Mouse (Mus musculus): ENCODE measurements around the gene Fbln7. TPM values are rescaled to one million over a fixed set of nuclear protein-coding genes. Genes with fewer than 3 reads are reported as not detected.

Fbln7 gene
- polyA plus RNA-seq, 1 experiment from 2014 or later: 0.42 TPM

GRCm38 (mm10) chr2:128856673-128857072 lies 6.1 kb upstream of the Fbln7 start:
- ATAC-seq (ENCODE audit: low read depth): no peak
- H3K9me3 ChIP-seq (replicated peaks; ENCODE audit: control insufficient read depth, low read length): no peaks in the 10 kb centered on the region
- H3K9ac ChIP-seq (ENCODE audit: low read depth, low read length): no peak overlapping the region
- H3K4me1 ChIP-seq (ENCODE audit: control insufficient read depth, low read depth, low read length): no peaks in the 10 kb centered on the region
- 89% methylated on average over 1 of the region's 1 CpGs for WGBS (ENCODE audit: insufficient replicate concordance)
- H3K4me2 ChIP-seq (ENCODE audit: low read depth, low read length): no peak overlapping the region
- no peaks in the 10 kb centered on the region for H3K27me3 ChIP-seq (ENCODE audit: control insufficient read depth, insufficient read depth, low read depth, low read length)
- peaks cover 2% of the 10 kb centered on the region; the same call in 1 of the 2 replicates for H3K36me3 ChIP-seq (ENCODE audit: control insufficient read depth, insufficient read depth)
- H3K4me3 ChIP-seq (ENCODE audit: low read depth, low read length): no peak overlapping the region
- H3K27ac ChIP-seq (ENCODE audit: low read length): no peak overlapping the region

- Histone ChIP-seq H3K4me1 (ENCODE audit: control insufficient read depth, low read depth, low read length) (no peaks in the 10 kb centered on the region), H3K9ac (ENCODE audit: low read depth, low read length) (no peak overlapping the region), H3K9me3 (replicated peaks; ENCODE audit: control insufficient read depth, low read length) (no peaks in the 10 kb centered on the region), H3K36me3 (ENCODE audit: control insufficient read depth, insufficient read depth) (no peaks in the 10 kb centered on the region), H3K4me3 (ENCODE audit: low read depth, low read length) (no peak overlapping the region), H3K27me3 (ENCODE audit: control insufficient read depth, insufficient read depth, low read depth, low read length) (peaks cover 8% of the 10 kb centered on the region), H3K4me2 (ENCODE audit: low read depth, low read length) (no peak overlapping the region), H3K27ac (ENCODE audit: low read length) (no peak overlapping the region)
- 54% methylated on average over 6 of the region's 6 CpGs for whole genome bisulfite sequencing (ENCODE audit: insufficient replicate concordance)
- no peak for ATAC-seq (ENCODE audit: low read depth)
Observed at GRCm38 (mm10) chr2:128858962-128859361, 3.8 kb upstream of the Fbln7 start.

- H3K27me3 ChIP-seq (ENCODE audit: control insufficient read depth, insufficient read depth, low read depth, low read length): peaks cover 13% of the 10 kb centered on the region
- no peaks in the 10 kb centered on the region for H3K36me3 ChIP-seq (ENCODE audit: control insufficient read depth, insufficient read depth)
- H3K9me3 ChIP-seq (replicated peaks; ENCODE audit: control insufficient read depth, low read length): no peaks in the 10 kb centered on the region
- ATAC-seq (ENCODE audit: low read depth): no peak
- H3K4me2 ChIP-seq (ENCODE audit: low read depth, low read length): no peak overlapping the region
- no peak overlapping the region for H3K27ac ChIP-seq (ENCODE audit: low read length)
- WGBS (ENCODE audit: insufficient replicate concordance): 71% methylated on average over 3 of the region's 3 CpGs
- H3K4me3 ChIP-seq (ENCODE audit: low read depth, low read length): no peak overlapping the region
- H3K4me1 ChIP-seq (ENCODE audit: control insufficient read depth, low read depth, low read length): no peaks in the 10 kb centered on the region
- no peak overlapping the region for H3K9ac ChIP-seq (ENCODE audit: low read depth, low read length)
Observed at GRCm38 (mm10) chr2:128859861-128860260, 2.9 kb upstream of the Fbln7 start.

- no peaks in the 10 kb centered on the region for H3K9me3 ChIP-seq (replicated peaks; ENCODE audit: control insufficient read depth, low read length)
- no peak overlapping the region for H3K9ac ChIP-seq (ENCODE audit: low read depth, low read length)
- no peak overlapping the region for H3K27ac ChIP-seq (ENCODE audit: low read length)
- WGBS (ENCODE audit: insufficient replicate concordance): 3% methylated on average over 38 of the region's 38 CpGs
- no peaks in the 10 kb centered on the region for H3K36me3 ChIP-seq (ENCODE audit: control insufficient read depth, insufficient read depth)
- peak overlapping the region; percentile 41 for H3K4me3 ChIP-seq (ENCODE audit: low read depth, low read length)
- no peaks in the 10 kb centered on the region for H3K4me1 ChIP-seq (ENCODE audit: control insufficient read depth, low read depth, low read length)
- ATAC-seq (ENCODE audit: low read depth): peak; percentile 55
- peak overlapping the region; percentile 57 for H3K4me2 ChIP-seq (ENCODE audit: low read depth, low read length)
- peaks cover 15% of the 10 kb centered on the region for H3K27me3 ChIP-seq (ENCODE audit: control insufficient read depth, insufficient read depth, low read depth, low read length)
Observed at GRCm38 (mm10) chr2:128863777-128864331, 1.1 kb downstream of the Fbln7 start.

GRCm38 (mm10) chr2:128865061-128865460 lies 2.3 kb downstream of the Fbln7 start:
- no peak for ATAC-seq (ENCODE audit: low read depth)
- Histone ChIP-seq H3K4me3 (ENCODE audit: low read depth, low read length) (no peak overlapping the region), H3K9ac (ENCODE audit: low read depth, low read length) (no peak overlapping the region), H3K27me3 (ENCODE audit: control insufficient read depth, insufficient read depth, low read depth, low read length) (peaks cover 15% of the 10 kb centered on the region), H3K9me3 (replicated peaks; ENCODE audit: control insufficient read depth, low read length) (no peaks in the 10 kb centered on the region), H3K4me2 (ENCODE audit: low read depth, low read length) (no peak overlapping the region), H3K27ac (ENCODE audit: low read length) (no peak overlapping the region), H3K36me3 (ENCODE audit: control insufficient read depth, insufficient read depth) (no peaks in the 10 kb centered on the region), H3K4me1 (ENCODE audit: control insufficient read depth, low read depth, low read length) (no peaks in the 10 kb centered on the region)
- 26% methylated on average over 3 of the region's 3 CpGs for WGBS (ENCODE audit: insufficient replicate concordance)

- Histone ChIP-seq H3K36me3 (ENCODE audit: control insufficient read depth, insufficient read depth) (no peaks in the 10 kb centered on the region), H3K9ac (ENCODE audit: low read depth, low read length) (no peak overlapping the region), H3K27me3 (ENCODE audit: control insufficient read depth, insufficient read depth, low read depth, low read length) (no peaks in the 10 kb centered on the region), H3K4me2 (ENCODE audit: low read depth, low read length) (no peak overlapping the region), H3K4me3 (ENCODE audit: low read depth, low read length) (no peak overlapping the region), H3K9me3 (replicated peaks; ENCODE audit: control insufficient read depth, low read length) (no peaks in the 10 kb centered on the region), H3K27ac (ENCODE audit: low read length) (no peak overlapping the region), H3K4me1 (ENCODE audit: control insufficient read depth, low read depth, low read length) (no peaks in the 10 kb centered on the region)
- 51% methylated on average over 8 of the region's 8 CpGs for WGBS (ENCODE audit: insufficient replicate concordance)
- ATAC-seq (ENCODE audit: low read depth): no peak
Observed at GRCm38 (mm10) chr2:128871656-128872055, 8.9 kb downstream of the Fbln7 start.

- no peak for ATAC-seq (ENCODE audit: low read depth)
- no peak overlapping the region for H3K9ac ChIP-seq (ENCODE audit: low read depth, low read length)
- H3K27me3 ChIP-seq (ENCODE audit: control insufficient read depth, insufficient read depth, low read depth, low read length): no peaks in the 10 kb centered on the region
- 85% methylated on average over 9 of the region's 9 CpGs for WGBS (ENCODE audit: insufficient replicate concordance)
- no peaks in the 10 kb centered on the region for H3K4me1 ChIP-seq (ENCODE audit: control insufficient read depth, low read depth, low read length)
- no peaks in the 10 kb centered on the region for H3K9me3 ChIP-seq (replicated peaks; ENCODE audit: control insufficient read depth, low read length)
- no peak overlapping the region for H3K4me2 ChIP-seq (ENCODE audit: low read depth, low read length)
- no peak overlapping the region for H3K27ac ChIP-seq (ENCODE audit: low read length)
- no peaks in the 10 kb centered on the region for H3K36me3 ChIP-seq (ENCODE audit: control insufficient read depth, insufficient read depth)
- no peak overlapping the region for H3K4me3 ChIP-seq (ENCODE audit: low read depth, low read length)
Observed at GRCm38 (mm10) chr2:128872256-128872655, 9.5 kb downstream of the Fbln7 start.

GRCm38 (mm10) chr2:128875526-128875925 lies 12.7 kb downstream of the Fbln7 start:
- H3K9ac ChIP-seq (ENCODE audit: low read depth, low read length): no peak overlapping the region
- H3K9me3 ChIP-seq (replicated peaks; ENCODE audit: control insufficient read depth, low read length): no peaks in the 10 kb centered on the region
- no peak overlapping the region for H3K4me3 ChIP-seq (ENCODE audit: low read depth, low read length)
- WGBS (ENCODE audit: insufficient replicate concordance): 54% methylated on average over 8 of the region's 8 CpGs
- H3K36me3 ChIP-seq (ENCODE audit: control insufficient read depth, insufficient read depth): no peaks in the 10 kb centered on the region
- no peaks in the 10 kb centered on the region for H3K4me1 ChIP-seq (ENCODE audit: control insufficient read depth, low read depth, low read length)
- ATAC-seq (ENCODE audit: low read depth): no peak
- no peak overlapping the region for H3K27ac ChIP-seq (ENCODE audit: low read length)
- H3K4me2 ChIP-seq (ENCODE audit: low read depth, low read length): no peak overlapping the region
- H3K27me3 ChIP-seq (ENCODE audit: control insufficient read depth, insufficient read depth, low read depth, low read length): no peaks in the 10 kb centered on the region

GRCm38 (mm10) chr2:128881236-128881635 lies 18.5 kb downstream of the Fbln7 start:
- no peak overlapping the region for H3K4me2 ChIP-seq (ENCODE audit: low read depth, low read length)
- no peaks in the 10 kb centered on the region for H3K9me3 ChIP-seq (replicated peaks; ENCODE audit: control insufficient read depth, low read length)
- H3K4me3 ChIP-seq (ENCODE audit: low read depth, low read length): no peak overlapping the region
- no peak for ATAC-seq (ENCODE audit: low read depth)
- no peak overlapping the region for H3K27ac ChIP-seq (ENCODE audit: low read length)
- H3K27me3 ChIP-seq (ENCODE audit: control insufficient read depth, insufficient read depth, low read depth, low read length): no peaks in the 10 kb centered on the region
- no peaks in the 10 kb centered on the region for H3K4me1 ChIP-seq (ENCODE audit: control insufficient read depth, low read depth, low read length)
- WGBS (ENCODE audit: insufficient replicate concordance): 44% methylated on average over 4 of the region's 4 CpGs
- no peaks in the 10 kb centered on the region for H3K36me3 ChIP-seq (ENCODE audit: control insufficient read depth, insufficient read depth)
- no peak overlapping the region for H3K9ac ChIP-seq (ENCODE audit: low read depth, low read length)

Measured in liver, embryonic 16.5 days (tissue).